Mouse (Mus musculus) stomach, embryonic 16.5 days (tissue): ENCODE data around the gene Tmem41b. TPM values are rescaled to one million over a fixed set of nuclear protein-coding genes. Genes with fewer than 3 reads are reported as not detected.

ENCODE experiments used
- ATAC-seq: fragments of 200-750 bp; cut with Nextera tagmentation; 2 replicates; pipeline ENCODE4 v1.8.0; 2017; ENCODE audit warnings: moderate number of reproducible peaks, moderate TSS enrichment; ENCODE audit not compliant: insufficient read depth, low FRiP score
- H3K27ac ChIP-seq: fragments of 300-500 bp; sonication (generic); 2 replicates; pipeline ENCODE4 v1.5.1; 2014; ENCODE audit warnings: low read length
- H3K27me3 ChIP-seq: fragments of 300-500 bp; sonication (generic); 2 replicates; pipeline ENCODE4 v1.6.1; 2014; ENCODE audit warnings: low read length, control low read depth, mixed read lengths; ENCODE audit not compliant: control insufficient read depth, insufficient read depth
- H3K36me3 ChIP-seq: fragments of 300-500 bp; sonication (generic); 2 replicates; pipeline ENCODE4 v1.6.1; 2014; ENCODE audit warnings: low read length; ENCODE audit not compliant: control insufficient read depth, insufficient read depth
- H3K4me1 ChIP-seq: fragments of 300-500 bp; sonication (generic); 2 replicates; pipeline ENCODE4 v1.6.1; 2014; ENCODE audit warnings: low read length, control low read depth, mixed read lengths; ENCODE audit not compliant: control insufficient read depth, insufficient read depth
- H3K4me2 ChIP-seq: fragments of 300-500 bp; sonication (generic); 2 replicates; pipeline ENCODE4 v1.6.1; 2014; ENCODE audit warnings: low read depth, low read length, mixed read lengths
- H3K4me3 ChIP-seq: fragments of 300-500 bp; sonication (generic); replicated peaks from 2 replicates; pipeline ENCODE4 v1.5.1; 2014; ENCODE audit warnings: mild to moderate bottlenecking, low read length
- H3K9ac ChIP-seq: fragments of 300-500 bp; sonication (generic); 2 replicates; pipeline ENCODE4 v1.6.1; 2014; ENCODE audit warnings: low read length
- H3K9me3 ChIP-seq: fragments of 300-500 bp; sonication (generic); replicated peaks from 2 replicates; pipeline ENCODE4 v1.6.1; 2016; ENCODE audit warnings: low read length, control low read depth; ENCODE audit not compliant: control insufficient read depth
- WGBS: fragments of 180-500 bp; shearing (Covaris S2); extraction: QIAGEN DNeasy Blood & Tissue Kit; methylation state at CpG from one replicate; pipeline ENCODE4 v1.1.7; 2014; 5-methylcytosine and 5-hydroxymethylcytosine counted together
- polyA plus RNA-seq: library from polyadenylated mRNA; unstranded; fragments of >200 nt; fragmentation: Nextera tagmentation; extraction: Ambion mirVana; gene quantifications from 2 replicates; pipeline ENCODE4 v1.2.1, GENCODE M21; 2015

The Tmem41b gene
- polyA plus RNA-seq, 1 experiment from 2014 or later: 67.5 TPM

- ATAC-seq: no peak
- no peaks in the 10 kb centered on the region for H3K27me3 ChIP-seq
- H3K4me3 ChIP-seq: no peak overlapping the region
- H3K9ac ChIP-seq: no peak overlapping the region
- 78% methylated on average over 6 of the region's 6 CpGs for WGBS
- no peaks in the 10 kb centered on the region for H3K4me1 ChIP-seq
- H3K27ac ChIP-seq: no peak overlapping the region
- H3K4me2 ChIP-seq: no peak overlapping the region
- no peaks in the 10 kb centered on the region for H3K36me3 ChIP-seq
- no peaks in the 10 kb centered on the region for H3K9me3 ChIP-seq
Measured at GRCm38 (mm10) chr7:110009084-110009483, 22.4 kb upstream of the Tmem41b start.

GRCm38 (mm10) chr7:110008513-110008912 is 21.8 kb upstream of the Tmem41b start:
- no peak overlapping the region for H3K9ac ChIP-seq
- no peaks in the 10 kb centered on the region for H3K36me3 ChIP-seq
- ATAC-seq: no peak
- no peak overlapping the region for H3K27ac ChIP-seq
- H3K4me1 ChIP-seq: no peaks in the 10 kb centered on the region
- no peak overlapping the region for H3K4me2 ChIP-seq
- no peaks in the 10 kb centered on the region for H3K9me3 ChIP-seq
- WGBS: 89% methylated on average over 1 of the region's 1 CpGs
- H3K27me3 ChIP-seq: no peaks in the 10 kb centered on the region
- no peak overlapping the region for H3K4me3 ChIP-seq

- no peak for ATAC-seq
- Histone ChIP-seq H3K4me1 (no peaks in the 10 kb centered on the region; the same call in 1 of the 2 replicates), H3K9me3 (no peaks in the 10 kb centered on the region), H3K4me2 (no peak overlapping the region), H3K4me3 (no peak overlapping the region), H3K36me3 (no peaks in the 10 kb centered on the region), H3K27me3 (no peaks in the 10 kb centered on the region), H3K27ac (no peak overlapping the region), H3K9ac (no peak overlapping the region)
- WGBS: 68% methylated on average over 5 of the region's 5 CpGs
Measured at GRCm38 (mm10) chr7:110006471-110007195, 19.9 kb upstream of the Tmem41b start.

GRCm38 (mm10) chr7:110005976-110006375 is 19.2 kb upstream of the Tmem41b start:
- no peak overlapping the region for H3K4me3 ChIP-seq
- no peaks in the 10 kb centered on the region for H3K27me3 ChIP-seq
- H3K27ac ChIP-seq: no peak overlapping the region
- no peak overlapping the region for H3K9ac ChIP-seq
- no peaks in the 10 kb centered on the region for H3K36me3 ChIP-seq
- H3K4me1 ChIP-seq: no peaks in the 10 kb centered on the region; the same call in 1 of the 2 replicates
- H3K4me2 ChIP-seq: no peak overlapping the region
- no peaks in the 10 kb centered on the region for H3K9me3 ChIP-seq
- ATAC-seq: no peak

- Histone ChIP-seq H3K27me3 (no peaks in the 10 kb centered on the region), H3K9ac (peak overlapping the region; percentile 55), H3K4me2 (peak overlapping the region; percentile 41), H3K4me3 (peak overlapping the region; percentile 17), H3K27ac (no peak overlapping the region), H3K36me3 (no peaks in the 10 kb centered on the region), H3K9me3 (no peaks in the 10 kb centered on the region), H3K4me1 (no peaks in the 10 kb centered on the region; the same call in 1 of the 2 replicates)
- WGBS: 13% methylated on average over 20 of the region's 20 CpGs
- ATAC-seq: peak; percentile 50; the same call in 1 of the 2 replicates
Measured at GRCm38 (mm10) chr7:110002968-110003367, 16.2 kb upstream of the Tmem41b start.

GRCm38 (mm10) chr7:110002092-110002491 is 15.4 kb upstream of the Tmem41b start:
- Histone ChIP-seq H3K4me2 (no peak overlapping the region), H3K27ac (no peak overlapping the region), H3K36me3 (no peaks in the 10 kb centered on the region), H3K27me3 (no peaks in the 10 kb centered on the region), H3K9ac (no peak overlapping the region), H3K4me3 (no peak overlapping the region), H3K4me1 (no peaks in the 10 kb centered on the region; the same call in 1 of the 2 replicates), H3K9me3 (no peaks in the 10 kb centered on the region)
- no peak for ATAC-seq

- H3K27ac ChIP-seq: no peak overlapping the region
- peaks cover 4% of the 10 kb centered on the region for H3K4me1 ChIP-seq
- H3K4me3 ChIP-seq: no peak overlapping the region
- no peak overlapping the region for H3K4me2 ChIP-seq
- no peak for ATAC-seq
- no peak overlapping the region for H3K9ac ChIP-seq
- H3K9me3 ChIP-seq: no peaks in the 10 kb centered on the region
- 69% methylated on average over 4 of the region's 4 CpGs for WGBS
- H3K36me3 ChIP-seq: no peaks in the 10 kb centered on the region
- H3K27me3 ChIP-seq: no peaks in the 10 kb centered on the region
Measured at GRCm38 (mm10) chr7:109998388-109998787, 11.7 kb upstream of the Tmem41b start.

- Histone ChIP-seq H3K9me3 (no peaks in the 10 kb centered on the region), H3K9ac (peak overlapping the region; percentile 7; the same call in 1 of the 2 replicates), H3K27me3 (no peaks in the 10 kb centered on the region), H3K27ac (peak overlapping the region; percentile 76), H3K4me2 (no peak overlapping the region), H3K36me3 (no peaks in the 10 kb centered on the region), H3K4me3 (no peak overlapping the region), H3K4me1 (peaks cover 9% of the 10 kb centered on the region)
- peak; percentile 86 for ATAC-seq
- WGBS: 51% methylated on average over 2 of the region's 2 CpGs
Measured at GRCm38 (mm10) chr7:109993157-109993959, 6.6 kb upstream of the Tmem41b start.

GRCm38 (mm10) chr7:109991286-109991685 is 4.6 kb upstream of the Tmem41b start:
- Histone ChIP-seq H3K9me3 (no peaks in the 10 kb centered on the region), H3K27me3 (no peaks in the 10 kb centered on the region), H3K4me3 (no peak overlapping the region), H3K4me1 (peaks cover 9% of the 10 kb centered on the region), H3K9ac (no peak overlapping the region), H3K36me3 (no peaks in the 10 kb centered on the region), H3K27ac (no peak overlapping the region), H3K4me2 (no peak overlapping the region)
- WGBS: 90% methylated on average over 1 of the region's 1 CpGs
- ATAC-seq: no peak
